Mouse (Mus musculus): ENCODE measurements around the gene Arf6. TPM values are rescaled to one million over a fixed set of nuclear protein-coding genes. Genes with fewer than 3 reads are reported as not detected.

Gene Arf6
- polyA plus RNA-seq, 1 experiment from 2014 or later: 49.9 TPM

Small RNAs within 50 kb of the gene (microRNA-seq; reads per million reads assigned to microRNA genes)
- not detected for gene Gm47299
- gene Gm47305: not detected

Other genes with a start within 250 kb of the Arf6 start
- 1,298 and 1,520 TPM in 2 replicates for gene Rps29, start 213.0 kb upstream of the Arf6 start, polyA plus RNA-seq (2014; fragmentation: Nextera tagmentation; extraction: Ambion mirVana)
- gene Lrr1, start 203.3 kb upstream of the Arf6 start, polyA plus RNA-seq (2014; fragmentation: Nextera tagmentation; extraction: Ambion mirVana): 11.3 and 13.9 TPM in 2 replicates
- 519 and 551 TPM in 2 replicates for gene Rpl36al, start 188.1 kb upstream of the Arf6 start, polyA plus RNA-seq (2014; fragmentation: Nextera tagmentation; extraction: Ambion mirVana)
- 38.8 and 44.6 TPM in 2 replicates for gene Mgat2, start 188.0 kb upstream of the Arf6 start, polyA plus RNA-seq (2014; fragmentation: Nextera tagmentation; extraction: Ambion mirVana)
- 12.0 and 13.2 TPM in 2 replicates for gene Gm49383, start 175.0 kb upstream of the Arf6 start, polyA plus RNA-seq (2014; fragmentation: Nextera tagmentation; extraction: Ambion mirVana)
- gene Dnaaf2, start 173.7 kb upstream of the Arf6 start, polyA plus RNA-seq (2014; fragmentation: Nextera tagmentation; extraction: Ambion mirVana): 6.7 and 7.7 TPM in 2 replicates
- 12.0 and 13.4 TPM in 2 replicates for gene Gm49384, start 167.9 kb upstream of the Arf6 start, polyA plus RNA-seq (2014; fragmentation: Nextera tagmentation; extraction: Ambion mirVana)
- gene Pole2, start 144.0 kb upstream of the Arf6 start, polyA plus RNA-seq (2014; fragmentation: Nextera tagmentation; extraction: Ambion mirVana): 15.4 and 16.8 TPM in 2 replicates
- 11.5 and 13.6 TPM in 2 replicates for gene Klhdc1, start 131.0 kb upstream of the Arf6 start, polyA plus RNA-seq (2014; fragmentation: Nextera tagmentation; extraction: Ambion mirVana)
- 137 and 144 TPM in 2 replicates for gene Klhdc2, start 75.5 kb upstream of the Arf6 start, polyA plus RNA-seq (2014; fragmentation: Nextera tagmentation; extraction: Ambion mirVana)
- gene Nemf, start 15.0 kb upstream of the Arf6 start, polyA plus RNA-seq (2014; fragmentation: Nextera tagmentation; extraction: Ambion mirVana): 62.7 and 62.9 TPM in 2 replicates
- 1.5 and 1.7 TPM in 2 replicates for gene Gm9887, start 308 bp downstream of the Arf6 start, polyA plus RNA-seq (2014; fragmentation: Nextera tagmentation; extraction: Ambion mirVana)
- 14.2 and 15.4 TPM in 2 replicates for gene Vcpkmt, start 210.9 kb downstream of the Arf6 start, polyA plus RNA-seq (2014; fragmentation: Nextera tagmentation; extraction: Ambion mirVana)

Data from heart, embryonic 14.5 days (tissue).